Mouse (Mus musculus): ENCODE results near the gene Ndufaf2.

DNA sequence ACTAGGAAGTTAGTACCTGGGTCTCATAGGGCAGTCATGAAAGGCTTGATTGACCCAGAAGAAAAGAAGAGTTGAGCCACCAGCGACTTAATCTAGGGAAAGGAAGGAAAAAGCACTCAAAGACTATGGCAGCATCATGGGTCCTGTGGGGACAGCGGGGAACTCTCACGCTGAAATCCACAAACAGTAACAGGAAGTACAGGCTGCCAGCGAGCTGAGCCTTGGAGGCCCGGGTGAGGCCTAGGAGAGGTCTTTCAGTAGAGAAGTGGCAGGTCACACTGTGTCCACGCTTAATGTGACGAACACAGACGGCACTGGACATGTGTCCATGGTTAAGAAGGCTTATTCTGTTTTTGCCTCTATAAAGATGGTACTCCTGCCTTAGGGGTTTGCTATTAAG, 21.2 kb upstream of the Ndufaf2 start:
- TF ChIP-seq CTCF (IDR thresholded peaks at IDR 0.05; ENCODE audit: extremely low read depth, insufficient read length, insufficient replicate concordance, low read depth, low read length) (no peak), POLR2A (IDR thresholded peaks at IDR 0.05; ENCODE audit: low read depth, low read length) (no peak)

All from small intestine, adult 2 months (tissue).